Mouse (Mus musculus): ENCODE measurements around the gene Cdkn1c.

Cdkn1c gene

DNA sequence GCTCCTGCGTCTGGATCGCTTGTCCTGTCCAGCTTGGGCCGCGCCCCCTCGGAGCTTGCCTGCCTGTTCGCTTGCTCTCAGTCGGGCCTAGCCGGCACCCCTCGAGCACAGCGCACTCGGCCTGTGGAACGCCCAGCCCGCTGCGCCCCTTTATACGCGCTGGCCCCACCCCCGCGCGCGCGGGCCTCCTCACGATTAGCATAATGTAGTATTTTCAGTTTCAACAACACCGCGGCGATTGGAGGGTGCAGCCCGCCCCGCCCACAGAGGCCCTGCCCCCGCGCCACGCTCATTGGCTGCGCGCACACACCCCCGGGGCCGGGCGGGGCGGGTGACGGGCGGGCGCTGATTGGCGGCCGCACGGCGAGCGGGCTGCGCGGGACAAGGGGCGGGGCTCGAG is at the start of gene Cdkn1c:
Gene Cdkn1c, minus strand, starts transcription at position 177 of the 400 bp plus-strand sequence.
- Histone ChIP-seq H3K36me3 (ENCODE audit: insufficient read depth, low read length) (no peaks in the 10 kb centered on the region), H3K27me3 (ENCODE audit: insufficient read depth, low read length) (peaks cover 94% of the 10 kb centered on the region), H3K9me3 (ENCODE audit: low read length) (peaks cover 3% of the 10 kb centered on the region; the same call in 1 of the 2 replicates), H3K4me1 (replicated peaks; ENCODE audit: low read depth, low read length) (peaks cover 48% of the 10 kb centered on the region), H3K4me3 (replicated peaks; ENCODE audit: low read length) (peak within 1 kb of the TSS; percentile 78)
- no peak for TF ChIP-seq CTCF (conservative IDR thresholded peaks at IDR 0.05; ENCODE audit: low read length)
- no peak for TF ChIP-seq NANOG (IDR thresholded peaks at IDR 0.05; ENCODE audit: borderline replicate concordance, low read length)
- TF ChIP-seq POU5F1 (IDR thresholded peaks at IDR 0.05; ENCODE audit: borderline replicate concordance, low read length) = no peak

- peaks cover 26% of the 10 kb centered on the region for H3K36me3 ChIP-seq (ENCODE audit: insufficient read depth, low read length)
Observed at GRCm38 (mm10) chr7:143509566-143509965, 48.7 kb upstream of the Cdkn1c start.

GRCm38 (mm10) chr7:143506675-143507074 is 45.8 kb upstream of the Cdkn1c start:
- Histone ChIP-seq H3K4me3 (replicated peaks; ENCODE audit: low read length) (peak overlapping the region; percentile 35), H3K36me3 (ENCODE audit: insufficient read depth, low read length) (no peaks in the 10 kb centered on the region), H3K4me1 (replicated peaks; ENCODE audit: low read depth, low read length) (peaks cover 43% of the 10 kb centered on the region), H3K27me3 (ENCODE audit: insufficient read depth, low read length) (peaks cover 29% of the 10 kb centered on the region), H3K9me3 (ENCODE audit: low read length) (no peaks in the 10 kb centered on the region)
- no peak for TF ChIP-seq NANOG (IDR thresholded peaks at IDR 0.05; ENCODE audit: borderline replicate concordance, low read length)
- peak; percentile 95 for TF ChIP-seq CTCF (conservative IDR thresholded peaks at IDR 0.05; ENCODE audit: low read length)
- TF ChIP-seq POU5F1 (IDR thresholded peaks at IDR 0.05; ENCODE audit: borderline replicate concordance, low read length) = no peak

More at GRCm38 (mm10) chr7:143509566-143509965, 48.7 kb upstream of the Cdkn1c start:
- Histone ChIP-seq H3K4me3 (replicated peaks; ENCODE audit: low read length) (no peak overlapping the region), H3K4me1 (replicated peaks; ENCODE audit: low read depth, low read length) (peaks cover 28% of the 10 kb centered on the region), H3K9me3 (ENCODE audit: low read length) (no peaks in the 10 kb centered on the region), H3K27me3 (ENCODE audit: insufficient read depth, low read length) (peaks cover 15% of the 10 kb centered on the region; the same call in 1 of the 2 replicates)
- TF ChIP-seq CTCF (conservative IDR thresholded peaks at IDR 0.05; ENCODE audit: low read length) = no peak
- no peak for TF ChIP-seq NANOG (IDR thresholded peaks at IDR 0.05; ENCODE audit: borderline replicate concordance, low read length)
- TF ChIP-seq POU5F1 (IDR thresholded peaks at IDR 0.05; ENCODE audit: borderline replicate concordance, low read length) = no peak

DNA sequence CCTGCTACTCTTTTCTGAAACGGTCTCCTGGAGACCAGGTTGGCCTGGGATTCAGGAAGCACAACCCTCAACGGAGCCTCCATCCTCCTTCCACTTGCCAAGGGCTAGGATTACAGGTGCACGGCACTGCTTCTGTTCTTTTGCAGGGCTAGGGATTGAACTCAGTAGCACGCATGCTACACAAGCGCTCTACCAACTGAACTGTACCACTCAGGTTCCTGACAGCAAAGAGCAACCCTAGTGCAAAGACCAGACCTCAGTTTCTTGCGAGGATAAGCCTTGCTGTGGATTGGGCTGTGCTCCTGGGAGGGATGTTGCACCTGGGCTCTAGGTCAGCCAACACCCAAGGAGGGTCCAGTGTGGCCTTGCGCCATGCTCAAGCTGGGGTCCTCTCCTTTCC is 45.4 kb upstream of the Cdkn1c start:
- Histone ChIP-seq H3K36me3 (ENCODE audit: insufficient read depth, low read length) (no peaks in the 10 kb centered on the region), H3K4me3 (replicated peaks; ENCODE audit: low read length) (peak overlapping the region; percentile 35), H3K27me3 (ENCODE audit: insufficient read depth, low read length) (peaks cover 33% of the 10 kb centered on the region), H3K4me1 (replicated peaks; ENCODE audit: low read depth, low read length) (peaks cover 47% of the 10 kb centered on the region), H3K9me3 (ENCODE audit: low read length) (no peaks in the 10 kb centered on the region)
- TF ChIP-seq CTCF (conservative IDR thresholded peaks at IDR 0.05; ENCODE audit: low read length) = no peak
- TF ChIP-seq POU5F1 (IDR thresholded peaks at IDR 0.05; ENCODE audit: borderline replicate concordance, low read length) = no peak
- no peak for TF ChIP-seq NANOG (IDR thresholded peaks at IDR 0.05; ENCODE audit: borderline replicate concordance, low read length)

DNA sequence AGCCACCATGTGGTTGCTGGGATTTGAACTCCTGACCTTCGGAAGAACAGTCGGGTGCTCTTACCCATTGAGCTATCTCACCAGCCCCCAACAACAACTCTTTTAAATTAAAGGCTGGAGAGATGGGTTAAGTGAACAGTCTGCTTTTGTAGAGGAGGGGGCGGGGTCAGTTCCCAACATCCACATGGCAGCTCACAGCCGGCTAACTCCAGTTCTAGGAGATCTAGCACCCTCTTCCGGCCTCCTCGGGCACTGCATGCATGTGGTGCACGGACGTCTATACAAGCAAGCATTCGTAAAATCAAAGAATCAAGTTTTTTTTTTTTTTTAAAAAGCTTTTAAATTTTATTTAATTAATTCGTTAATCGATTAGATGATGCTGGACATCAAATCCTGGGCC is 45.0 kb upstream of the Cdkn1c start:
- Histone ChIP-seq H3K36me3 (ENCODE audit: insufficient read depth, low read length) (0 out of 2 replicates have a peak, but pooled peaks cover under 1% of the 10 kb centered on the region), H3K9me3 (ENCODE audit: low read length) (no peaks in the 10 kb centered on the region), H3K4me1 (replicated peaks; ENCODE audit: low read depth, low read length) (peaks cover 51% of the 10 kb centered on the region), H3K4me3 (replicated peaks; ENCODE audit: low read length) (no peak overlapping the region), H3K27me3 (ENCODE audit: insufficient read depth, low read length) (peaks cover 38% of the 10 kb centered on the region)
- TF ChIP-seq POU5F1 (IDR thresholded peaks at IDR 0.05; ENCODE audit: borderline replicate concordance, low read length) (no peak), CTCF (conservative IDR thresholded peaks at IDR 0.05; ENCODE audit: low read length) (peak; percentile 84), NANOG (IDR thresholded peaks at IDR 0.05; ENCODE audit: borderline replicate concordance, low read length) (no peak)

GRCm38 (mm10) chr7:143505411-143505810 is 44.6 kb upstream of the Cdkn1c start:
- TF ChIP-seq POU5F1 (IDR thresholded peaks at IDR 0.05; ENCODE audit: borderline replicate concordance, low read length) (no peak), NANOG (IDR thresholded peaks at IDR 0.05; ENCODE audit: borderline replicate concordance, low read length) (no peak), CTCF (conservative IDR thresholded peaks at IDR 0.05; ENCODE audit: low read length) (no peak)
- peak overlapping the region; percentile 45 for H3K4me3 ChIP-seq (replicated peaks; ENCODE audit: low read length)
- peaks cover 5% of the 10 kb centered on the region; the same call in 1 of the 2 replicates for H3K36me3 ChIP-seq (ENCODE audit: insufficient read depth, low read length)
- H3K9me3 ChIP-seq (ENCODE audit: low read length) = no peaks in the 10 kb centered on the region
- peaks cover 42% of the 10 kb centered on the region for H3K27me3 ChIP-seq (ENCODE audit: insufficient read depth, low read length)
- H3K4me1 ChIP-seq (replicated peaks; ENCODE audit: low read depth, low read length) = peaks cover 55% of the 10 kb centered on the region

DNA sequence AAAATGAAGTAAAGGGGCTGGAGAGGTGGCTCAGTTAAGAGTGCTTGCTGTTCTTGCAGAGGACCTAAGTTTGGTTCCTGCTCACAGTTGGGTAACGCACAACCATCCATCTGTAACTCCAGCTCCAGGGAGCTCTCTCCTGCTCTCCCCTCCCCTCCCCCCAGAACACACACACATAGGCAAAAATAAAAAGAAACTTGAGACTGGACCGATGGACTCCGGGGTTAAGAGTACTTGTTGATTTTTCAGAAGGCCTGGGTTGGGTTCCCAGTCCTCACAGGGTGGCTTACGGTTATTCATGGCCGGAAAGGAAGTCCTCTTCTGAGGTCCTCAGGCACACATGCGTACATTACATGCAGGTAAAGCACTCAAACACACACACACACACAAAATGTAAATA is 43.1 kb upstream of the Cdkn1c start:
- no peaks in the 10 kb centered on the region for H3K9me3 ChIP-seq (ENCODE audit: low read length)

GRCm38 (mm10) chr7:143502418-143503200 is 41.8 kb upstream of the Cdkn1c start, which contains the start of gene Phlda2:
Gene Phlda2 (minus strand): TSS chr7:143503150.
- H3K4me3 ChIP-seq (replicated peaks; ENCODE audit: low read length) = peak within 1 kb of the TSS; percentile 81
- peaks cover 76% of the 10 kb centered on the region for H3K4me1 ChIP-seq (replicated peaks; ENCODE audit: low read depth, low read length)
- H3K27me3 ChIP-seq (ENCODE audit: insufficient read depth, low read length) = peaks cover 48% of the 10 kb centered on the region
- peaks cover 6% of the 10 kb centered on the region; the same call in 1 of the 2 replicates for H3K36me3 ChIP-seq (ENCODE audit: insufficient read depth, low read length)
- no peaks in the 10 kb centered on the region for H3K9me3 ChIP-seq (ENCODE audit: low read length)
- TF ChIP-seq POU5F1 (IDR thresholded peaks at IDR 0.05; ENCODE audit: borderline replicate concordance, low read length) (0 out of 2 replicates have a peak, but pooled peaks have one; percentile 19), CTCF (conservative IDR thresholded peaks at IDR 0.05; ENCODE audit: low read length) (no peak), NANOG (IDR thresholded peaks at IDR 0.05; ENCODE audit: borderline replicate concordance, low read length) (no peak)

More for the DNA sequence above, 43.1 kb upstream of the Cdkn1c start:
- peaks cover 63% of the 10 kb centered on the region for H3K4me1 ChIP-seq (replicated peaks; ENCODE audit: low read depth, low read length)
- H3K4me3 ChIP-seq (replicated peaks; ENCODE audit: low read length) = 0 out of 2 replicates have a peak overlapping the region, but pooled peaks have one; percentile 10
- peaks cover 6% of the 10 kb centered on the region; the same call in 1 of the 2 replicates for H3K36me3 ChIP-seq (ENCODE audit: insufficient read depth, low read length)
- peaks cover 56% of the 10 kb centered on the region for H3K27me3 ChIP-seq (ENCODE audit: insufficient read depth, low read length)
- no peak for TF ChIP-seq CTCF (conservative IDR thresholded peaks at IDR 0.05; ENCODE audit: low read length)
- no peak for TF ChIP-seq NANOG (IDR thresholded peaks at IDR 0.05; ENCODE audit: borderline replicate concordance, low read length)
- TF ChIP-seq POU5F1 (IDR thresholded peaks at IDR 0.05; ENCODE audit: borderline replicate concordance, low read length) = no peak

Data from E14TG2a.4 (cell line).